Mouse (Mus musculus) kidney, postnatal 0 days (tissue): ENCODE results near the gene Foxa1. TPM values are rescaled to one million over a fixed set of nuclear protein-coding genes. Genes with fewer than 3 reads are reported as not detected.

Experiments
- ATAC-seq: fragments of 200-750 bp; cut with Nextera tagmentation; replicated peaks from 2 replicates; pipeline ENCODE4 v1.8.0; 2017; ENCODE audit warnings: low read depth, moderate number of reproducible peaks, moderate TSS enrichment, moderate library complexity; ENCODE audit not compliant: low FRiP score
- DNase-seq: peaks from one replicate; pipeline ENCODE4 v3.0.0-alpha.2; 2016; ENCODE audit warnings: low spot score
- H3K27ac ChIP-seq: fragments of 300-500 bp; sonication (generic); 2 replicates; pipeline ENCODE4 v1.5.1; 2014; ENCODE audit warnings: mild to moderate bottlenecking
- H3K27me3 ChIP-seq: fragments of 300-500 bp; sonication (generic); 2 replicates; pipeline ENCODE4 v1.6.1; 2014; ENCODE audit warnings: low read length, mixed read lengths; ENCODE audit not compliant: insufficient read depth
- H3K36me3 ChIP-seq: fragments of 300-500 bp; sonication (generic); 2 replicates; pipeline ENCODE4 v1.6.1; 2014; ENCODE audit warnings: low read length, mixed read lengths; ENCODE audit not compliant: insufficient read depth
- H3K4me1 ChIP-seq: fragments of 300-500 bp; sonication (generic); replicated peaks from 2 replicates; pipeline ENCODE4 v1.6.1; 2014; ENCODE audit warnings: antibody characterized with exemption, low read length, mixed read lengths; ENCODE audit not compliant: insufficient read depth
- H3K4me2 ChIP-seq: fragments of 300-500 bp; sonication (generic); 2 replicates; pipeline ENCODE4 v1.6.1; 2014; ENCODE audit warnings: mild to moderate bottlenecking, low read length, moderate library complexity, mixed read lengths
- H3K4me3 ChIP-seq: fragments of 300-500 bp; sonication (generic); replicated peaks from 2 replicates; pipeline ENCODE4 v1.5.1; 2014; ENCODE audit warnings: low read depth, low read length
- H3K9ac ChIP-seq: fragments of 300-500 bp; sonication (generic); 2 replicates; pipeline ENCODE4 v1.6.1; 2014; ENCODE audit warnings: low read depth, low read length
- H3K9me3 ChIP-seq: fragments of 300-500 bp; sonication (generic); replicated peaks from 2 replicates; pipeline ENCODE4 v1.6.1; 2016; ENCODE audit warnings: low read length, inconsistent platforms, mixed read lengths
- CTCF ChIP-seq: IDR thresholded peaks from 2 replicates; pipeline ENCODE4 v1.5.1; 2016; ENCODE audit warnings: antibody characterized with exemption, low read depth, mild to moderate bottlenecking, moderate library complexity
- WGBS: fragments of 180-500 bp; shearing (Covaris S2); extraction: QIAGEN DNeasy Blood & Tissue Kit; methylation state at CpG from one replicate; pipeline ENCODE4 v1.1.7; 2014; 5-methylcytosine and 5-hydroxymethylcytosine counted together
- polyA plus RNA-seq: library from polyadenylated mRNA; unstranded; fragments of >200 nt; fragmentation: Nextera tagmentation; extraction: Ambion mirVana; gene quantifications from 2 replicates; pipeline ENCODE4 v1.2.1, GENCODE M21; 2015

Foxa1 gene
- polyA plus RNA-seq, 1 experiment from 2014 or later, result 1.7 TPM

DNA sequence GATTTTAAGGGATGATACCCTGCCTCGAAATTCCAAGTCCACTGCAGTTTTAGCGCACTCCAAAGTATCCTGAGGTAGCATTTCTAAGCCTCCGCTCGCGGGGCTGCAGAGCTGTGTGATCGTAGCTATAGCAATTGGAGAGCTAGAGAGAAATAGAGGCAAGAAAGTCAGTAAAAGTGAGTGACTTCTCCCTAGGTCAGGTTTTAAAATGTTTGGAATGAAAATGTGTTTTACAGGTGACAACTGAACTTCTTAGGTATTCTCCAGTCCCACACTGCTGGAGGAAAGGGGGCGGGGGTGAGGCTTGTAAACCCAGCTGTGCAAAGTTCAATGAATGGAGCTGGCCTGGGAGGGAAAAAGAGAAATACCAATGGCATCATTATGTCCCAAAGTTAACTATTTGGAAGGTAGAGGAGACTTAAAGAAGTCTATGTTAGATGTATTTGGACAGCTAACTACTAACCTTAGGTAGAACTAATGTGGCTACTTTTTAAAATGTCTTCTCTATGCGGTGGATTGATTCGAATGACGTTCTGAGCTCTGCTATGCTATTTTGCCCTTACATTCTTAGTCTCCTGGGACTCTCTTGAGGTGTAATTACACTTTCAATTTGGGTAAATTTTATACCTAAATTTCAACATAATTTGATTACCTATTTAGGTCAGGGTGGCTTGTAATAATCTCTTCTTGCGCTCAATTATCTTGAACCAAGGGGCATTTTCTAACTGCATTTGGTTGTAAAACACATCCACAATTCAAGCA, 9.6 kb downstream of the Foxa1 start:
- Histone ChIP-seq H3K9me3 (no peaks in the 10 kb centered on the region), H3K9ac (no peak overlapping the region), H3K4me3 (no peak overlapping the region), H3K27me3 (peaks cover 77% of the 10 kb centered on the region), H3K4me1 (no peaks in the 10 kb centered on the region), H3K4me2 (no peak overlapping the region), H3K27ac (no peak overlapping the region), H3K36me3 (no peaks in the 10 kb centered on the region)
- DNase-seq, result no peak
- no peak for ATAC-seq
- 5% methylated on average over 11 of the region's 11 CpGs for WGBS
- no peak for TF ChIP-seq CTCF

DNA sequence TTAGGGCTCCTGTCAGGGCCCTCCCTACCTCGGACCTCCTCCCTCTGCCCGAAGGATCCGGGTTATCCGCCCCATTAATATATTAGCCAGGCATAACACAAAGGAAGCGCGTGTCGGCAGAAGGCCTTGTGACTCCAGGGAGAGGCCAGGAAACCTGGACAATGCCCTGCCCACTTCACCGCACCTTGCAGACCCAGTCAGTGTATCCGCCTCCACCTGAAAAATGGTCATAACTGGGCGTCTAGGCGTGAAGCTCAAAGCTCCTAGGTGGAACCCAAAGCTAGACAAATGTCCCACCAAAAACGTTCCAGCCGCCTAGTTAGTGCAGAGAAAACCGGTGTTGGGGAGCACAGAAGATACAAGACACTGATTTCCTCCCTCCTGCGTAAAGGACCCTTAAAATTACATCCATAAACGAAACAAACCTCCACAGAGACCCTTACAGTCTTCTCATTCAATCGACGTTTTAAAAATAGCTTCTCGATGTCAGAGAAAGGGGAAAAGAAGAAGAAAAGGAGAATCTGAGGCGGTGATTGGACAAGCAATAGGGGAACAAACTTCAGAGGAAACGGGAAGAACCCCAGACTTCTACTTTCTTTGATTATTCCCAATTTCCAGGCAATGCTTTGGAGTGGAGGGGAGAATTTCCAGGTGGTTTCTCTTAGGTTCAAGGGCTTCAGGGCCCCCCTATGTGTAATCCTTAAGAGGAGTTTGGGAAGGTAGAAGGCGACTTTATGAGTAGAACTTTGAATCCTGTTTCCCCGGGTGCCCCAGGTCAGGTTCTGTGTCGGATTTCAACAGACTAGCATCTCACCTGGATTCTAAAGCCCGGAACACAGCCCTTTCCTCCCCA, 10.4 kb downstream of the Foxa1 start:
- ATAC-seq, result no peak
- Histone ChIP-seq H3K27me3 (peaks cover 76% of the 10 kb centered on the region), H3K4me2 (no peak overlapping the region)

DNA sequence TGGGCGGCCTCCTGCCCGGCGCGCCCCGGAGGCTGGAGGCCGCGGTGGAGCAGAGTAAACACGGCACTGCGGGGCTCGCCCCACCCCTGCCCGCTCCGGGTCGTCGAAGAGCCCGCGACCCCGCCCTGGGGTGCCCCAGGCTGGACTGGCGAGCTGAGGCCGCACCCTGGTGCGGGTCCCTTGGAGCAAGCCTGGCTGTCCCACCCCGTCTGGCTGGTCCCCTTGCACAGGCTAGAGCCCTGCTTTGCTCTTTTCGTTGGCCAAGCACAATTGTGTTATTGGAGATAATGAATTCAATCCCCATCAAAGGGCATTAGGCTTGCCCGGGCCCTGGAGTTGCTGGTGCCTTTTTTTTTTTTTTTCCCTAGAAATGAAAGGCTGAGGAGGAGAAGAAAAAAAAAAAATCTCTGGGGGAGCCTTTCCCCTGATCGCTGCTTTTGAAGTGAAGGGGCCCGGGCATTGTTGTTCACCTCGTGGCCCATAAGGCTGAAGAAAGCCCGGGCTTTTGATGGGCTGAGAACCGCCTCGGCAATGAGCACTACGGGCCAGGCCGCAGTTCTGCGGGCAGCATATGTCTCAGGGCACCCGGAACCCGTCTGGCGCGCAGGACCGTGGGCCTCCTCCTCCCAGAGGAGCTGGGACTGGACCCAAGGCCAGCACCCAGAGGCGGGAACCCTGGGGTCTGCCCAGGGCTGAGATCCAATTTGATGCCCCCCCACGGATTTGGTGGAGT, 11.7 kb downstream of the Foxa1 start:
- DNase-seq (no peak), ATAC-seq (peak; percentile 55)
- Histone ChIP-seq H3K4me1 (no peaks in the 10 kb centered on the region), H3K9ac (no peak overlapping the region), H3K27me3 (peaks cover 76% of the 10 kb centered on the region), H3K27ac (no peak overlapping the region), H3K4me2 (no peak overlapping the region), H3K9me3 (no peaks in the 10 kb centered on the region), H3K36me3 (no peaks in the 10 kb centered on the region), H3K4me3 (peak overlapping the region; percentile 7; the same call in 1 of the 2 replicates)
- WGBS, result 2% methylated on average over 35 of the region's 39 CpGs
- TF ChIP-seq CTCF, result no peak

More for the DNA sequence above, 10.4 kb downstream of the Foxa1 start:
- H3K27ac ChIP-seq, result no peak overlapping the region
- no peak overlapping the region for H3K9ac ChIP-seq
- WGBS, result 3% methylated on average over 25 of the region's 25 CpGs
- no peaks in the 10 kb centered on the region for H3K4me1 ChIP-seq
- H3K4me3 ChIP-seq, result no peak overlapping the region
- TF ChIP-seq CTCF, result no peak
- no peaks in the 10 kb centered on the region for H3K36me3 ChIP-seq
- no peak for DNase-seq
- H3K9me3 ChIP-seq, result no peaks in the 10 kb centered on the region

GRCm38 (mm10) chr12:57534517-57534878, 12.2 kb downstream of the Foxa1 start:
- H3K27ac ChIP-seq, result no peak overlapping the region
- no peaks in the 10 kb centered on the region for H3K9me3 ChIP-seq
- peak overlapping the region; percentile 7; the same call in 1 of the 2 replicates for H3K4me3 ChIP-seq
- no peak overlapping the region for H3K9ac ChIP-seq
- 4% methylated on average over 5 of the region's 6 CpGs for WGBS
- DNase-seq (no peak), ATAC-seq (0 out of 2 replicates have a peak, but pooled peaks have one; percentile 8)
- TF ChIP-seq CTCF, result no peak
- H3K4me2 ChIP-seq, result no peak overlapping the region
- peaks cover 73% of the 10 kb centered on the region for H3K27me3 ChIP-seq
- no peaks in the 10 kb centered on the region for H3K4me1 ChIP-seq
- H3K36me3 ChIP-seq, result no peaks in the 10 kb centered on the region

GRCm38 (mm10) chr12:57530474-57530873, 16.2 kb downstream of the Foxa1 start:
- Histone ChIP-seq H3K4me1 (no peaks in the 10 kb centered on the region), H3K9me3 (no peaks in the 10 kb centered on the region), H3K4me3 (no peak overlapping the region), H3K4me2 (no peak overlapping the region), H3K27ac (no peak overlapping the region), H3K27me3 (peaks cover 45% of the 10 kb centered on the region), H3K9ac (no peak overlapping the region), H3K36me3 (no peaks in the 10 kb centered on the region)
- WGBS, result 18% methylated on average over 9 of the region's 9 CpGs
- TF ChIP-seq CTCF, result no peak
- DNase-seq (no peak), ATAC-seq (no peak)

- Histone ChIP-seq H3K27ac (no peak overlapping the region), H3K36me3 (no peaks in the 10 kb centered on the region), H3K4me1 (no peaks in the 10 kb centered on the region), H3K4me2 (no peak overlapping the region), H3K9me3 (no peaks in the 10 kb centered on the region), H3K9ac (no peak overlapping the region), H3K4me3 (no peak overlapping the region), H3K27me3 (peaks cover 27% of the 10 kb centered on the region)
- no peak for TF ChIP-seq CTCF
- no peak for ATAC-seq
- DNase-seq, result no peak
- 68% methylated on average over 4 of the region's 4 CpGs for WGBS
These were observed 18.4 kb downstream of the Foxa1 start for GRCm38 (mm10) chr12:57528335-57528734.
